Mouse (Mus musculus) forelimb bud, embryonic 11.5 days (tissue): ENCODE results near the gene Gm21425.
"Not testable (repeated sequence)": the region's sequence is repeated elsewhere in the genome, so short reads cannot be mapped to it uniquely, and the experiment has no call there.

Experiments
- DNase-seq: peaks from one replicate; pipeline ENCODE4 v3.0.0-alpha.2; 2012; ENCODE audit warnings: low read depth, low spot score

Gm21425 gene

GRCm38 (mm10) chrY:13161668-13162067 lies at the start of gene Gm21425:
Gm21425 (plus strand) TSS chrY:13161968.
- not testable (repeated sequence) for DNase-seq

GRCm38 (mm10) chrY:13133392-13133791 lies 28.4 kb upstream of the Gm21425 start, which contains the start of gene Gm21891:
Gm21891 (minus strand) TSS chrY:13133492.
- not testable (repeated sequence) for DNase-seq
